Mouse (Mus musculus): ENCODE data around the gene Slc38a7.

- TF ChIP-seq GATA1 (IDR thresholded peaks at IDR 0.05; ENCODE audit: low read length), result no peak
- no peak for TF ChIP-seq TAL1 (IDR thresholded peaks at IDR 0.05; ENCODE audit: low read length)
Observed at GRCm38 (mm10) chr8:95848061-95848551, 5.2 kb downstream of the Slc38a7 start.

Measured in erythroblast, embryonic 14.5 days (primary cell).